Mouse (Mus musculus) small intestine, adult 2 months (tissue): ENCODE data around the gene Arpc3.

Experiments
- CTCF ChIP-seq: fragments of 200-500 bp; IDR thresholded peaks from 2 replicates; pipeline ENCODE4 v1.5.1; 2012; ENCODE audit warnings: low read depth, mild to moderate bottlenecking, control low read depth, inconsistent platforms, low read length, moderate library complexity, mixed read lengths; ENCODE audit not compliant: insufficient replicate concordance, insufficient read length; ENCODE audit errors: extremely low read depth
- POLR2A ChIP-seq: fragments of 200-500 bp; IDR thresholded peaks from 2 replicates; pipeline ENCODE4 v1.6.1; 2012; ENCODE audit warnings: low read depth, mild to moderate bottlenecking, control low read depth, inconsistent platforms, low read length, moderate library complexity

GRCm38 (mm10) chr5:122454442-122454841 is 62.8 kb downstream of the Arpc3 start:
- TF ChIP-seq CTCF, result no peak
- TF ChIP-seq POLR2A, result no peak
